Mouse (Mus musculus) neural tube, embryonic 15.5 days (tissue): ENCODE data around the gene Fkbp2. TPM values are rescaled to one million over a fixed set of nuclear protein-coding genes. Genes with fewer than 3 reads are reported as not detected.
A peak's percentile ranks its signal among the peaks of the same experiment; 100 is the strongest.

Source experiments
- ATAC-seq: fragments of 200-750 bp; cut with Nextera tagmentation; 2 replicates; pipeline ENCODE4 v1.8.0; 2017; ENCODE audit warnings: mild to moderate bottlenecking, moderate TSS enrichment, moderate library complexity; ENCODE audit not compliant: low FRiP score
- H3K27ac ChIP-seq: fragments of 300-500 bp; sonication (generic); replicated peaks from 2 replicates; pipeline ENCODE4 v1.5.1; 2015; ENCODE audit warnings: mild to moderate bottlenecking, inconsistent platforms
- H3K27me3 ChIP-seq: fragments of 300-500 bp; sonication (generic); replicated peaks from 2 replicates; pipeline ENCODE4 v1.6.1; 2015; ENCODE audit warnings: inconsistent platforms
- H3K36me3 ChIP-seq: fragments of 300-500 bp; sonication (generic); 2 replicates; pipeline ENCODE4 v1.6.1; 2015; ENCODE audit warnings: inconsistent platforms
- H3K4me1 ChIP-seq: fragments of 300-500 bp; sonication (generic); 2 replicates; pipeline ENCODE4 v1.6.1; 2015; ENCODE audit warnings: inconsistent platforms
- H3K4me2 ChIP-seq: fragments of 300-500 bp; sonication (generic); 2 replicates; pipeline ENCODE4 v1.6.1; 2015; ENCODE audit warnings: inconsistent platforms, mild to moderate bottlenecking, moderate library complexity
- H3K4me3 ChIP-seq: fragments of 300-500 bp; sonication (generic); replicated peaks from 2 replicates; pipeline ENCODE4 v1.5.1; 2015; ENCODE audit warnings: mild to moderate bottlenecking, inconsistent platforms
- H3K9ac ChIP-seq: fragments of 300-500 bp; sonication (generic); replicated peaks from 2 replicates; pipeline ENCODE4 v1.6.1; 2015; ENCODE audit warnings: mild to moderate bottlenecking, inconsistent platforms
- H3K9me3 ChIP-seq: fragments of 300-500 bp; sonication (generic); replicated peaks from 2 replicates; pipeline ENCODE4 v1.6.1; 2016; ENCODE audit warnings: inconsistent platforms
- WGBS: fragments of 180-500 bp; shearing (Covaris S2); methylation state at CpG from one replicate; pipeline ENCODE4 v1.1.7; 2015; ENCODE audit warnings: mixed read lengths; 5-methylcytosine and 5-hydroxymethylcytosine counted together
- polyA plus RNA-seq: library from polyadenylated mRNA; unstranded; fragments of >200 nt; fragmentation: Nextera tagmentation; extraction: Ambion mirVana; gene quantifications from 2 replicates; pipeline ENCODE4 v1.2.1, GENCODE M21; 2015

Fkbp2 gene
- polyA plus RNA-seq, 1 experiment from 2014 or later: 190 TPM

GRCm38 (mm10) chr19:6947742-6948141 lies 32.6 kb downstream of the Fkbp2 start:
- H3K9me3 ChIP-seq: no peaks in the 10 kb centered on the region
- peaks cover 11% of the 10 kb centered on the region; the same call in 1 of the 2 replicates for H3K36me3 ChIP-seq
- no peak overlapping the region for H3K27ac ChIP-seq
- no peak overlapping the region for H3K4me2 ChIP-seq
- H3K4me1 ChIP-seq: peaks cover 38% of the 10 kb centered on the region
- ATAC-seq: no peak
- 45% methylated on average over 4 of the region's 4 CpGs for WGBS
- no peaks in the 10 kb centered on the region for H3K27me3 ChIP-seq
- H3K9ac ChIP-seq: no peak overlapping the region
- H3K4me3 ChIP-seq: no peak overlapping the region

GRCm38 (mm10) chr19:6943709-6944108 lies 36.6 kb downstream of the Fkbp2 start:
- Histone ChIP-seq H3K4me1 (peaks cover 43% of the 10 kb centered on the region), H3K27me3 (no peaks in the 10 kb centered on the region), H3K27ac (no peak overlapping the region), H3K9ac (no peak overlapping the region), H3K36me3 (peaks cover 11% of the 10 kb centered on the region; the same call in 1 of the 2 replicates), H3K9me3 (no peaks in the 10 kb centered on the region), H3K4me3 (no peak overlapping the region), H3K4me2 (0 out of 2 replicates have a peak overlapping the region, but pooled peaks have one; percentile 5)
- no peak for ATAC-seq
- 91% methylated on average over 6 of the region's 6 CpGs for WGBS

- ATAC-seq: no peak; the same call in 1 of the 2 replicates
- peak overlapping the region; percentile 96 for H3K27ac ChIP-seq
- peak overlapping the region; percentile 97 for H3K9ac ChIP-seq
- H3K27me3 ChIP-seq: 0 out of 2 replicates have a peak, but pooled peaks cover 1% of the 10 kb centered on the region
- peak overlapping the region; percentile 99 for H3K4me2 ChIP-seq
- H3K4me1 ChIP-seq: peaks cover 53% of the 10 kb centered on the region
- peak overlapping the region; percentile 78 for H3K4me3 ChIP-seq
- 32% methylated on average over 5 of the region's 5 CpGs for WGBS
- peaks cover 14% of the 10 kb centered on the region; the same call in 1 of the 2 replicates for H3K36me3 ChIP-seq
- H3K9me3 ChIP-seq: no peaks in the 10 kb centered on the region
These were observed 37.5 kb downstream of the Fkbp2 start for GRCm38 (mm10) chr19:6942764-6943163.

- peak within 1 kb of the TSS; percentile 97 for H3K9ac ChIP-seq
- H3K27ac ChIP-seq: peak within 1 kb of the TSS; percentile 96
- peak; percentile 87 for ATAC-seq
- peaks cover 5% of the 10 kb centered on the region; the same call in 1 of the 2 replicates for H3K27me3 ChIP-seq
- peaks cover 56% of the 10 kb centered on the region for H3K4me1 ChIP-seq
- H3K4me3 ChIP-seq: peak within 1 kb of the TSS; percentile 78
- H3K9me3 ChIP-seq: no peaks in the 10 kb centered on the region
- under 1% methylated on average over 27 of the region's 27 CpGs for WGBS
- H3K36me3 ChIP-seq: peaks cover 17% of the 10 kb centered on the region; the same call in 1 of the 2 replicates
- peak within 1 kb of the TSS; percentile 99 for H3K4me2 ChIP-seq
These were observed 38.0 kb downstream of the Fkbp2 start, which contains the start of gene Gpr137 for GRCm38 (mm10) chr19:6942249-6942691. Gene Gpr137, minus strand, starts transcription at chr19:6942480.

- Histone ChIP-seq H3K9me3 (no peaks in the 10 kb centered on the region), H3K9ac (peak within 1 kb of the TSS; percentile 97), H3K4me3 (peak within 1 kb of the TSS; percentile 78), H3K27ac (peak within 1 kb of the TSS; percentile 96), H3K4me1 (peaks cover 56% of the 10 kb centered on the region), H3K27me3 (peaks cover 10% of the 10 kb centered on the region; the same call in 1 of the 2 replicates), H3K36me3 (peaks cover 15% of the 10 kb centered on the region; the same call in 1 of the 2 replicates), H3K4me2 (peak within 1 kb of the TSS; percentile 99)
- WGBS: under 1% methylated on average over 82 of the region's 83 CpGs
- ATAC-seq: peak; percentile 87
These were observed 38.7 kb downstream of the Fkbp2 start, which contains the start of gene Bad for GRCm38 (mm10) chr19:6941372-6942248. Gene Bad, plus strand, starts transcription at chr19:6941861.

- H3K4me2 ChIP-seq: peak overlapping the region; percentile 99
- peak overlapping the region; percentile 78 for H3K4me3 ChIP-seq
- H3K9me3 ChIP-seq: no peaks in the 10 kb centered on the region
- 23% methylated on average over 28 of the region's 29 CpGs for WGBS
- peak overlapping the region; percentile 97 for H3K9ac ChIP-seq
- peak overlapping the region; percentile 96 for H3K27ac ChIP-seq
- H3K27me3 ChIP-seq: peaks cover 18% of the 10 kb centered on the region
- peak; percentile 16; the same call in 1 of the 2 replicates for ATAC-seq
- H3K4me1 ChIP-seq: peaks cover 56% of the 10 kb centered on the region
- H3K36me3 ChIP-seq: peaks cover 8% of the 10 kb centered on the region; the same call in 1 of the 2 replicates
These were observed 39.6 kb downstream of the Fkbp2 start for GRCm38 (mm10) chr19:6940396-6941351.

- H3K27ac ChIP-seq: no peak overlapping the region
- H3K4me1 ChIP-seq: peaks cover 58% of the 10 kb centered on the region
- peak overlapping the region; percentile 78 for H3K4me3 ChIP-seq
- peak overlapping the region; percentile 40 for H3K9ac ChIP-seq
- peaks cover 29% of the 10 kb centered on the region for H3K27me3 ChIP-seq
- WGBS: 93% methylated on average over 20 of the region's 20 CpGs
- peak overlapping the region; percentile 99 for H3K4me2 ChIP-seq
- 0 out of 2 replicates have a peak, but pooled peaks cover 6% of the 10 kb centered on the region for H3K36me3 ChIP-seq
- no peaks in the 10 kb centered on the region for H3K9me3 ChIP-seq
- ATAC-seq: no peak
These were observed 40.9 kb downstream of the Fkbp2 start for GRCm38 (mm10) chr19:6939106-6940002.

- Histone ChIP-seq H3K4me2 (peak overlapping the region; percentile 99; the same call in 1 of the 2 replicates), H3K9me3 (no peaks in the 10 kb centered on the region), H3K36me3 (0 out of 2 replicates have a peak, but pooled peaks cover 6% of the 10 kb centered on the region), H3K27ac (no peak overlapping the region), H3K4me1 (peaks cover 61% of the 10 kb centered on the region), H3K4me3 (no peak overlapping the region), H3K9ac (0 out of 2 replicates have a peak overlapping the region, but pooled peaks have one; percentile 7), H3K27me3 (peaks cover 37% of the 10 kb centered on the region)
- ATAC-seq: no peak
- 79% methylated on average over 16 of the region's 16 CpGs for WGBS
These were observed 42.5 kb downstream of the Fkbp2 start for GRCm38 (mm10) chr19:6937541-6938465.

GRCm38 (mm10) chr19:6936299-6936698 lies 44.0 kb downstream of the Fkbp2 start:
- 0 out of 2 replicates have a peak, but pooled peaks cover 6% of the 10 kb centered on the region for H3K36me3 ChIP-seq
- H3K4me3 ChIP-seq: no peak overlapping the region
- ATAC-seq: no peak
- no peak overlapping the region for H3K4me2 ChIP-seq
- no peak overlapping the region for H3K9ac ChIP-seq
- H3K27ac ChIP-seq: no peak overlapping the region
- 27% methylated on average over 3 of the region's 3 CpGs for WGBS
- H3K27me3 ChIP-seq: peaks cover 52% of the 10 kb centered on the region
- peaks cover 54% of the 10 kb centered on the region for H3K4me1 ChIP-seq
- H3K9me3 ChIP-seq: no peaks in the 10 kb centered on the region
